Mouse (Mus musculus) inflammation-experienced regulatory T-cells, adult 6 months (primary cell): Measurements from ENCODE around the gene Gcc2. TPM values are rescaled to one million over a fixed set of nuclear protein-coding genes. Genes with fewer than 3 reads are reported as not detected.
A peak's percentile ranks its signal among the peaks of the same experiment; 100 is the strongest.
"Not testable (repeated sequence)": the region's sequence is repeated elsewhere in the genome, so short reads cannot be mapped to it uniquely, and the experiment has no call there.

Experiments
- ATAC-seq: one replicate; pipeline ENCODE4 v1.8.0; 2017
- polyA plus RNA-seq, 3 experiments: library from polyadenylated mRNA; unstranded; fragments of 100-300 nt; shearing (Covaris generic); gene quantifications; one replicate each; pipeline ENCODE4 v1.2.1; 2017

The Gcc2 gene
- 10 to 100 TPM; 70.3 to 85.0 (median 78.0) TPM for polyA plus RNA-seq

DNA sequence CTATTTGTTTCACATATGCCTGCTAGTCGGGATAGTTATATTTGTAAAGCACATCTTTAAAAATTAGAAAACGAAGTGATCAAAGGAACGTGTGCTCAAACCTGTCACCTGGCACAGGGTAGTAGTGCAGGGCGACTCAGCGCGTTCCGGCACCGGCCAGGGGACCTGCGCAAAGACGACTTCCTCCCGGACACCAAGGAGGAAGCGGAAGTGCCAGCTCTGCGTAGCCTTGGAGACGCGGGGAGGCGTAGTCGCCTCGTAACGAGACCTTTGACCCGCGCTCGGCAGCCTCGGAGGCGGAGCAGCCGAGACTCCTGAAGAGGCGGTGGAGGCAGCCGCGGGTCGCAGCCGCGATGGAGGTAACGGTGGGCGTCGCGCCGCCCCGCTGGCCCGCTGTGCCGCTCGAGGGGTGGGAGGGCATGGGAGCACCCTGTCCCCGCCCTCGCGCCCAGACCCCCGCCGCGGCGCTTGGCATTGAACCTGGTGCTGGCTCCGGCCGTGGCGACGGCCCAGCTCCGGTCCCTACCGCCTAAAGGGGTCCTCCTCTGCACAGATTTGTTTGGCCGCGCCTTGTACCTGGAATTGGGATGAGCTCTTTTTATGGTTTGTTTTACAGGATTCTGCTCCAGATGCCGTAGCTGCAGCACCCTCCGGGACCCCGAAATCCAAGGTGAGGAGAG is at the start of gene Gcc2:
Gene Gcc2 (plus strand): TSS at position 285 of the 680 bp plus-strand sequence.
- ATAC-seq, result peak; percentile 99

DNA sequence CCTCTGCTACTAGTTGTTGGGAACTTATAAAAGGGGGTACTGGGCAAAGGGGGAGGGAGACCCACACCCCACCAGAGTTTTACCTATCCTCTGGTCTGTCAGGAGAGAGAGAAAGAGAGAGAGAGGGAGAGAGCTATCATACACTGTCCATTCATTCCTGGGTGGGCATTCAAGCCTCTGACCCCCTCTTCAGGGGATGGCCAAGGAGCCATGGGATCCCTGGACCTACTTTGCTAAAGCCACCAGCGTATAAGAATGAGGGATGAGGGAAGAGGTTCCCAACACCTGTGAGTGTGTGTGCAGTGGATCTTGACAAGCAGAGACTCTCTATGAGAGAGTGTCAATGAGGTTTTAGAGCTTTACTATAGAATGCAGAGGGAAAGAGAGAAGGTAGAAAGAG is 49.3 kb upstream of the Gcc2 start:
- ATAC-seq, result no peak

DNA sequence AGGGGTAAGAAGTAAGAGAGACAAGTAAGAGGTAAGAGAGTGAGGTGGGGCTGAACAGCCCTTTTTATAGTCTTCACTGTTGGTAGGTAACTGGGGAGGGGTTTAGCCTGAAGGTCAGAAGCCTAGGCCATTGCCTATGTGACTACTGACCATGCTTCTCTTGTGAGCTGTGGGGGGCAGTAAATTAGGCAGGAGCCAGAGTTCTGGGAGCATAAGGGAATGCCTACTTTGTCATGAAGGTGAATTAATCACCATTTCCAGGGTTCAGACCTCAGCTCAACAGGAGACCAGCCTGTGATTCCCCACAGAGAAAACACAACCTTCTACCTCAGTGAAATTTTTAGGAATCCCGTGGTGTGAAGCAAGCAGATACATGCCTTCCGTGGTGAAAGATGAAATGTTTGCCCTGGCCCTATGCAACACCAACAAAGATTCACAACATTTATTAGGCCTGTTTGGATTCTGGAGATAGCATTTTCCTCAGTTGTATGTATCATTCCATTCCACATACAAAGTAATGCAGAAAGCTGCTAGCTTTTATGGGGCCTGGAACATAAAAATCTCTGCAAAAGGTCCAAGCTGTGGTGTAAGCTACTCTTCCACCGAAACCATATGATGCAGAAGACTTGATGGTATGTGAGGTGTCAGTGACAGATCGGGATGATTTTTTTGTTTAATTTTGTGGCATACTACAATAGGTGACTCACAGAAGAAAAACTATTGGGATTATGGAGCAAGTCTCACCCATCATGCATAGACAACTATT is 48.5 kb upstream of the Gcc2 start:
- ATAC-seq, result no peak

DNA sequence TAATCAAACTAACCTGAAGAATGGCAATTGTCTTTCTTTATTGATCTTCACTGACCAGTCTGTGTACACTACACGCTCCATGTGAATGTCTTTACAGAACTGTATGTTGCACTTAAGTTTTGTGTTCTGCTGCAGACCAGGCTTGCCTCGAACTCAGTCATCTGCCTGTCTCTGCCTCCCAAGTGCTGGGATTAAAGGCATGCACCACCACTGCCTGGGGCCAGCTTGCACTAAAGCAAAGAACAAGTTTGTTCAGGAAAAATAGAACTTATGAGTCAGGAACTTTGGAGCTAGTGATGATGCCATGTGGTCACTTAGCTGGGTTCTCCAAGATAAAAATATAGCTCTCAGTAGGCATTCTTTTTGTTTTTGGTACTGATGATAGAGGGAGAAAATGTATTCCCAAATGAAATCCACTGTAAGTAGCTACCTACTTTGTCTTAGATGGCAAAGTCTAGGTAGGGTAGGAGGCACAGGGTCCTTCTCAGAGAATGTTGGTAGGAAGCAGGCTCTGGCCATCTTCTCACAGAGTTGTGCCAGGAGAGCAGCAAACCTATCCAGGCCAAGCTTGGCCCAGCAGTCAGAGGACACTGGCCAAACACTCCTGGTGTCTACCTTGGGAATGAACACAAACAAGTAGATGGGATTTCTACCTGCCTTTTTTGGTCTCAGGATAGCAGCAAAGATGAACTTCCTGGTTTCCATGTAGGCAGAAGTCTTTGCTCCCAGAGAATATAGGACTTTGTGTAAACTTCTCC is 45.4 kb upstream of the Gcc2 start:
- ATAC-seq, result no peak

DNA sequence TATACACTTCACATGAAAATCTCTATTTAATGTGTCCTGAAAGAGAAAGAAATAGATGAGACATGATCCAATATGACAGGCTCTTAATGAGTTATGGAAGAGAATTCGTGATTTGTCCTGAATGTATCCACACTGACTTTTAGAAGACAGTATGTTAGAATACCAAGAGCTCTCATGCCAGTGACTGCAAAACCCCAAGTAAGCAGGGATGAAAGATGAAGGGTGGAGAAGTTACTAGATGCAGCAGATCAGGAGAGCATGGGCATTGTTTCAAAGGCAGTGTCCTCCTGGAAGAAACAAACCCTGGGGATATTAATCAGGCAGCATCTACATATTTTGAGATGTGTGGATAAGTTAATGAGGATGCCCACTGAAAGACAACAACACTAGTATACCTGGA is 44.8 kb upstream of the Gcc2 start:
- ATAC-seq, result no peak

DNA sequence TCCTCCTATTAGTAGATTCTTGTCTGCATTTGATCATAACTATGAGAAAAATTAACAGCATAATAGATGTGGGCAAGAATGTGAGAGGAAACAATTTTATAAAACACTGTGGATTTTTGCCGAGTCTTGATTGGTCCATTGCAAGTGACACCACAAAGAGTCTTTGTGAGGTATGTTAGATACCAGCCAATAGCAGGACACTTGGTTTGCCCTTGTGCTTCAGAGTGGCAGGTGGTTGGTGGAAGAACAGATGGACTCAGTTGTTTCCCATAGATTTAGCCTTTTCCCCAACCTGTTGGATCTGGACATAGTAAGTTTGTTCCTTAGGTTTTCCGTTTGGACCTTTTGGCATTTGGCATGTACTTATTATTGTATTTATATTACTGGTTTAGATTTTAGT is 44.1 kb upstream of the Gcc2 start:
- ATAC-seq, result no peak

DNA sequence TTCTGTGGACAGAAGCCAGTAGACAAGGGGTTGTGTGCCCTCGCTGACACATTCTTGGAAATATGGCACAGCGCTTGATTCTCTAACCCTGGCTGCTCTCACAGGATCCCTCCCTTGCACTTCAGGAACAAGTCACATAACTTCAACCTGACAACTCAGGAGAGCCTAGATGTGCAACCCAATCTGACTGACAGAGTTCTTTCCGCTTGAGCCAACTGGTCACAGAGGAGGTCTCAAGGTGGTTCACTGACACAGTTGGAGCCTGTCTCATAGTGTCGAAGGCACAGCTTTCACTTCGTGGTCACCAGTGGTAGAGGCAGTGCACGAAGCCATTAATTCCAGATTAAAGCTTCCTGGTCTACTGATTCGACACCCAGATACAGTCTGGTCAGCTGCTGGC is 43.1 kb upstream of the Gcc2 start:
- no peak for ATAC-seq

DNA sequence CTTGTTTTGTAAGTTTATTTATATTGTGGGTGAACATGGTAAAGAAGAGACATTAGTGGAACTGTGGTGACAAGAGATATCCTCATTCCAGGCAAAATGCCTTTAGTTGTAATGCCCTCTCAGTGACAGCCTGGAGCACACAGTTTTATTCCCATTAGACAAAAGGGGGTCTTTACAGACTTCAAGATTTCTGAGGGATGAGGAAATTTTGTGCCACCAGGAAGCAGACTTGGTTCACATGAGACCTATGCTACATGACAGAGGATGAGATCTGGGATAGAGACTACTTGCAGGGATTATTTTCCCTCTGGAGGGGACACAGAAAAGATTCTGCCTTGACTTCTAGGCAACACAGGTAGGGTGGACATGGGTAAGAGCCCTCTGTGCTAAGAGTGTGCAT is 40.8 kb upstream of the Gcc2 start:
- ATAC-seq, result no peak

DNA sequence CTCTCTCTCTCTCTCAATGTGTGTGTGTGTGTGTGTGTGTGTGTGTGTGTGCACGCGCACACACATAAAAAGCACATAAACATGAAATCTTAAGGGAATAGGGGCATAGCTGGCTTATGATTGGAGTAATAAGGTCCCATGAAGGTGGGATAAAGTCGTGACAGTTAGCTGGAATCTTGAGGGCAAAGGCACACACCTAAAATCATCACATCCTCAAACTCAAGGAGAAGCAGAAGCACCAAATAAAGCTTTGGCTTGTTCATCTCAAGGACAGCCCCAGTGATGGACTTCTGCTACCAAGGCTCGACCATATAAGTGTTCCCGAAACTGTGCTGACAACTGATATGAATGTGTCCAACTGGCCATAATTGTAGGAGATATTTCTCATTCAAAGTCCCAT is 40.4 kb upstream of the Gcc2 start:
- no peak for ATAC-seq

DNA sequence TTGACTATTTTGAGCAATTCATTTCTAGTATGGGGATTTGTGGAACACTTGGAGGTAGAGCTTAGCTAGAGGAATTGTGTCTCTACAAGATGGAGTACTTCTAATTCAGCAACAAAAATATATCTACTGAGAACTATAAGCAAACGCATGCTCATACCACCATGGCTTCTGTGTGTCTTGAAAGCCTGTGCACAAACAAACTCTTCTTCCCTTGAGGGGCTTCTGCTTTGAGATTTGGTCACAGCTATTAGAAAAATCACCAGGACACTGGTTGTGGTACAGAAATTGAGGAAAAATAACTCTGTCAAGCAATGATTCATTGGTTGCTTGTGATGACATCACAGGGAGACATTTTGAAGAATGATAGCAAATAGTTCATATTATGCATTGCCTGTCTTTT is 39.9 kb upstream of the Gcc2 start:
- no peak for ATAC-seq

DNA sequence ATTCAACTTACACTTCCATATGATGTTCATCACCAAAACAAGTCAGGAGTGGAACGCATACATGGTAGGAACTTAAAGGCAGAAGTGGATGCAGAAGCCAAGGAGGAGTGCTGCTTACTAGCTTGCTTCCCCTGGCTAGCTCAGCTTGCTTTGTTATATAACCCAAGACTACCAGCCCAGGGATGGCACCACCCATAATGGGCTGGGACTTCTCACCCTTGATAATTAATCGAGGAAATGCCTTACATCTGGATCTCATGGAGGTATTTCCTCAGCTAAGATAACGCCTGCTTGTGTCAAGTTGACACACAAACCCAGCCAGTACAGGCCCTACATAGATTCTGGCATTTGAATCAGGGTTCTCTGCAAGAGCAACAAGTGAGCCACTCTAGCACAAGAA is 37.9 kb upstream of the Gcc2 start:
- no peak for ATAC-seq

DNA sequence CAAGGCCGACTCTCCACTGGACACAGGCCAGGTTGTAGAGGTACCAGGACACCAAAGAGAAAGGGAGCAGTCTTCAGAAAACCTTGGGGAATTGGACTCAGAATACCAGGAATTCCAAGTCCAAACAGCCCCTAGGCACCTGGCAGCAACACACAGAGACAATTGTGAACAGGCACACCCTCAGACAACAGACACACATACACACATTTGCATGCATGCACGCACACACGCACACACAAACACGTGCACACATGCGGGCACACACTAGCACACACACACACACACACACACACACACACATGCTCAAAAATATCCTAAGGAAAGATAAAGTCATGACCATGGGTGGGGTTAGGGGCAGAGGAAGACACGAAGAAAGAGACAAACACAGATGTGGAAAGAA is 34.6 kb upstream of the Gcc2 start:
- no peak for ATAC-seq

DNA sequence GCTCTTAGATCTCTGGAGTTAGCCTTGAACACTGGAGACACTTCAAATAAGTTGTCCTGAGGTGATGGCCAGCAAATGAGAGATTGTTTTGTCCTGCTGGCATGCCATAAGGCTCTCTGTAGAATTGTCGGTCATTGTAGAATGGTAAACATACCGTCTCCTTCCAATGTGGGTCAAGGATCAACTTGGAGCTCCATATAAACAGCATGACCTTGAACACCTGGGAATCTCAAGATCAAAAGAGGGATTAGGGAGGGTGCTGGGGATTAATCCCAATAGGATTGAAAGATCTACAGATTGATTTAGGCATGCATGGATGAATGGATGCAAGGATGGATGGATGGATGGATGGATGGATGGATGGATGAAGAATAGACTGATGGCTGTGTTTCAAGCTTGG is 33.7 kb upstream of the Gcc2 start:
- not testable (repeated sequence) for ATAC-seq

DNA sequence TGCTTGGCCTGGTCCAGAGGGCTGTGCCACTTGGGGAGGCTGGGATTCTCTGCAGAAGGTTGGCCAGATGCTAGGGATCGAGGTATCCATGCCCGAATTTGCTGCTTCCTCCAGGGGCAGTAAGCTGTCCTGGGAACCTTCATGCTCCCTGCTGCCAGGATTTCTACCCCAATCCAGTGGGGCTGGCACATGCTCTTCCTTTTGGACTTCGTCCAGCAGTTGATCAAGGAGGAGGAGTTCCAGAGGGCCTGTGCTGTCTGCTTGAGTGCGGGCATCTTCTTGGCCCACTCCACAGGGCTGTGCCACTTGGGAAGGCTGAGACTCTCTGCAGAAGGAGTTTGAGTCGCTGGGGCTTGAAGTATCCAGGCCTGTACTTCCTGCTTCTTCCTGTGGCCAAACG is 32.1 kb upstream of the Gcc2 start:
- not testable (repeated sequence) for ATAC-seq

DNA sequence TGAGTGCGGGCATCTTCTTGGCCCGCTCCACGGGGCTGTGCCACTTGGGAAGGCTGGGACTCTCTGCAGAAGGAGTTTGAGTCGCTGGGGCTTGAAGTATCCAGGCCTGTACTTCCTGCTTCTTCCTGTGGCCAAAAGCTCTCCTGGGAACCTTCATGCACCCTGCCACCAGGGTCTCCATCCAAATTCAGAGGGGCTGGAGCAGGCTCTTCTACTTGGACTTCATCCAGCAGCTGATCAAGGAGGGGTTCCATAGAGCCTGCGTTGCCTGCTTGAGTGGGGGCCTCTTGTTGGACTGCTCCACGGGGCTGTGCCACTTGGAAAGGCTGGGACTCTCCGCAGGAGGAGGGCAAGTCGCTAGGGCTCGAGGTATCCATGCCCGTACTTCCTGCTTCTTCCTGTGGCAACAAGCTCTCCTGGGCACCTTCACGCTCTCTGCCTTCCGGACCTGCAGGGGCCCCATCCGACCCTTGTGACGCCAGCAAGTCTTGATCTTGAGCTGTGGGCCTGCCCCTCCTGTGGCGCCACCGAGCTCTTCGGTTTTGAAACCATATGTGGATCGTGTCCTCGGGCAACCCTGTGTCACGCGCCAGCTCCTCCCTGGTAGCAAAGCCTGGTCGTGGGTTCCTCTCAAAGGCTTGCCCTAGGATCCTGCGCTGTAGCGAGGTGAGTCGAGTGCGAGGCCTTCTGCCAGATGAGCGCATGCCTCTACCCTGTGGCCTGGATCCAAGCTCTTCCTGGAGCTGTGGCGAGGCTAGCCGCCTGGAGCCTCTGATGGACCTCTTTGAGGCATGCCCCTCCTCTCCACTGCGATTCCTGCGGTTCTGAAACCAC is 31.1 kb upstream of the Gcc2 start:
- ATAC-seq, result peak; percentile 38

DNA sequence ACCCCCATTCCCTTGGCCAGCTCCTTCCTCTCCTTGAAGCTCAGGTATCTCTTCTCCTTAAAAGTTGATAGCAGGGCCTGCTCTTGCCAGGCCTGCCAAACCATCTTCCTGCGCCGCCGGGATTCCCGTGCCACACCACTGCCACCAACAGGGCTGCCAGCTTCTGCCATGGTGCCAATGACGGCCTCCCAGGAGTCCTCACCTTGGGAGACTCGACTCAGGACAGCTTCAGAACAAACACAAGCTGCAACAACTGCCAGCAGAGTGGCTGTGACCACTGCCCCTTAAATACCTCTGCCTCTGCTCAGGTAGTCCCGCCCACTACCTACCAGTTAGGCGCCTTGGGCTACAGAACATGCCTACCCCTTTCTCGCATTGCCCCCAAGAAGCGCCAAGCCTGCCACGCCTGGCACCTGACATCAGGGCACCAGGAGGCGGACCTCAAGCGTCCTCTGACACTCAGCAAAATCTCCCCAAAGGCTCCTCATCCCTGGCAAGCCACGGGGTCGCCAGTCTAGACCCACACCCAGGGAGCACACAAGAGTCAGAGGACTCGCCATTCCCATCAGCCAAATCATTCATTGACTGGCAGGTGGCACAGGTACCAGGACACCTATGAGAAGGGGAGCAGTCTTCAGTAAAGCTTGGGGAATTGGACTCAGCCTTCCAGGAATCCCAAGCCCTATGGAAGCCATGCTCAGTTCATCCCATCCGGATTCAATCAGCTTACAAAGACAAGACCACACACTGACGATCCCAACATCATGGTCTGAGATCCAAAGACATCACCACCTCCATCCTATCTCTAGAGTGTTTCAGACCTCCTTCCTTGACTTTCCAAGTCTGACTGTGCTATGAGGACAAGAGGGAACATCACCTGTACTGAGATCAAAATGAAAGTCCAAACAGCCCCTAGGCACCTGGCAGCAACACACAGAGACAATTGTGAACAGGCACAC is 30.2 kb upstream of the Gcc2 start, which contains the start of gene AW822073:
Gene AW822073 (minus strand): TSS at position 104 of the 959 bp plus-strand sequence.
- ATAC-seq, result not testable (repeated sequence)

DNA sequence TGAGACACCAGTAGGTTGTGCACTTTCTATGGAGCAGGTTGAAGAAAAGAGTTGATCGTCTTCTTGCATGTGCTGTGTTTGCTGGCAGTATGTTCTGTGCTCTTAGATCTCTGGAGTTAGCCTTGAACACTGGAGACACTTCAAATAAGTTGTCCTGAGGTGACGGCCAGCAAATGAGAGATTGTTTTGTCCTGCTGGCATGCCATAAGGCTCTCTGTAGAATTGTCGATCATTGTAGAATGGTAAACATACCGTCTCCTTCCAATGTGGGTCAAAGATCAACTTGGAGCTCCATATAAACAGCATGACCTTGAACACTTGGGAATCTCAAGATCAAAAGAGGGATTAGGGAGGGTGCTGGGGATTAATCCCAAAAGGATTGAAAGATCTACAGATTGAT is 28.9 kb upstream of the Gcc2 start:
- ATAC-seq, result not testable (repeated sequence)

DNA sequence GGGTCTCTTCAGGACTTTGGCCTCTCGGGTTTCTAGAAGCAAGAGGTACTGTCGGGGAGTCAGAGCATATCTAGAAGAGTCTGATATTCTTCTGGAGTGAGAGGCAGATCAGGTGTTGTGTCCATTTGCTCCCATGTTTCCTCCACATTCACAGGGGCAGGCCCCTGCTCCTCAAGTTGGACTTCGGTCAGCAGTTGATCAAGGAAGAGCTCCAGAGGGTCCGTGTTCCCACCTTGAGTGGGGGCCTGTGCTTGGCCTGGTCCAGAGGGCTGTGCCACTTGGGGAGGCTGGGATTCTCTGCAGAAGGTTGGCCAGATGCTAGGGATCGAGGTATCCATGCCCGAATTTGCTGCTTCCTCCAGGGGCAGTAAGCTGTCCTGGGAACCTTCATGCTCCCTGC is 27.5 kb upstream of the Gcc2 start:
- ATAC-seq, result not testable (repeated sequence)

DNA sequence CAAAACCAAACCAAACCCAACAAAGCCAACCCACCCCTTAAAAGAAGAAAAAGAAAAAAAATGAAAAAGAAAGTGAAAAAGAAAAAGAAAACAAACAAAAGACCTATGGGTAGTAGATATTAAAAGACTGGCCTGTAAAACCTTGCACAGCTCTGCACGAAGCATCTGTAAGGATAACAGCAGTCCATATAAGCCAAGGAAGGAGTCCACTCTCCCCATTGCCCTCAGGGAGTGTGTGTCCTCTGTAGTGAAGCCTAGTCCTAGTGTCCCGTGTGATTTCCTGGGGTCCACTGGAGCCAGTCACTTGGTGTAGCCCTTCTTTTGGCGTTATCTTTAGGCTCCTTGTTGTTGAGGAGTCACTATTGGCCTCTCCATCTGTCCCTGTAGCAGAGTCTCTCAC is 25.3 kb upstream of the Gcc2 start:
- ATAC-seq, result not testable (repeated sequence)

DNA sequence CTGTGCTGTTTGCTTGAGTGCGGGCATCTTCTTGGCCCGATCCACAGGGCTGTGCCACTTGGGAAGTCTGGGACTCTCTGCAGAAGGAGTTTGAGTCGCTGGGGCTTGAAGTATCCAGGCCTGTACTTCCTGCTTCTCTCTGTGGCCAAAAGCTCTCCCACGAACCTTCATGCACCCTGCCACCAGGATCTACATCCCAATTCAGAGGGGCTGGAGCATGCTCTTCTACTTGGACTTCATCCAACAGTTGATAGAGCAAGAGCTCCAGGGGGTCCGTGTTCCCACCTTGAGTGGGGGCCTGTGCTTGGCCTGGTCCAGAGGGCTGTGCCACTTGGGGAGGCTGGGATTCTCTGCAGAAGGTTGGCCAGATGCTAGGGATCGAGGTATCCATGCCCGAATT is 24.2 kb upstream of the Gcc2 start:
- not testable (repeated sequence) for ATAC-seq
